Mouse (Mus musculus) CH12.LX (cell line): ENCODE measurements around the gene Rhod. TPM values are rescaled to one million over a fixed set of nuclear protein-coding genes. Genes with fewer than 3 reads are reported as not detected.
A peak's percentile ranks its signal among the peaks of the same experiment; 100 is the strongest.

Experiments used
- DNase-seq: peaks from one replicate; pipeline ENCODE4 v3.0.0-alpha.2; 2013; ENCODE audit errors: extremely low read depth
- H3K27ac ChIP-seq: 2 replicates; pipeline ENCODE4 v1.5.1; 2012; ENCODE audit warnings: low read depth, mild to moderate bottlenecking, control low read depth, moderate library complexity; ENCODE audit not compliant: insufficient read depth
- H3K27me3 ChIP-seq: replicated peaks from 2 replicates; pipeline ENCODE3; 2012; ENCODE audit warnings: inconsistent platforms
- H3K36me3 ChIP-seq, 2 experiments: replicated peaks in 1 of 2; 2 replicates each; pipeline versions ENCODE3 to v1.6.1; 2012; ENCODE audit warnings: inconsistent platforms in 1 of 2, low read length in 1 of 2, mild to moderate bottlenecking in 1 of 2, mixed read lengths in 1 of 2, moderate library complexity in 1 of 2; ENCODE audit not compliant: control insufficient read depth in 1 of 2, insufficient read depth in 1 of 2
- H3K4me1 ChIP-seq, 2 experiments: 2 replicates each; pipeline ENCODE4 v1.6.1; 2012; ENCODE audit warnings: inconsistent platforms in 1 of 2, moderate library complexity in 1 of 2; ENCODE audit not compliant: insufficient read depth in 2 of 2, control insufficient read depth in 1 of 2
- H3K4me2 ChIP-seq: 2 replicates; pipeline ENCODE4 v1.6.1; 2012; ENCODE audit warnings: low read depth, mild to moderate bottlenecking, control low read depth; ENCODE audit not compliant: poor library complexity, insufficient read depth, severe bottlenecking
- H3K4me3 ChIP-seq, 3 experiments: fragments of 150-350 bp in 1 of 3; sonication (generic) in 1 of 3; replicated peaks in 1 of 3; 2 replicates each; pipeline versions ENCODE3 to v1.5.1; 2011 to 2012; ENCODE audit warnings: low read depth in 2 of 3, low read length in 2 of 3, mild to moderate bottlenecking in 2 of 3, moderate library complexity in 2 of 3, control low read depth in 1 of 3, improper control_type of control experiment in 1 of 3, inconsistent platforms in 1 of 3, mixed read lengths in 1 of 3; ENCODE audit not compliant: poor library complexity in 1 of 3
- H3K79me2 ChIP-seq: replicated peaks from 2 replicates; pipeline ENCODE4 v1.6.1; 2012; ENCODE audit warnings: mild to moderate bottlenecking, moderate library complexity; ENCODE audit not compliant: control insufficient read depth, poor library complexity, insufficient read depth, severe bottlenecking; ENCODE audit errors: extremely low read depth
- H3K9ac ChIP-seq: 2 replicates; pipeline ENCODE4 v1.6.1; 2012; ENCODE audit warnings: low read depth, mild to moderate bottlenecking, control low read depth, moderate library complexity; ENCODE audit not compliant: insufficient read depth
- H3K9me3 ChIP-seq: replicated peaks from 2 replicates; pipeline ENCODE3; 2012; ENCODE audit warnings: low read length, inconsistent platforms, mixed read lengths
- BHLHE40 ChIP-seq: IDR thresholded peaks from 2 replicates; pipeline ENCODE4 v1.6.1; 2011; ENCODE audit warnings: mild to moderate bottlenecking, low read depth, low read length, improper control_type of control experiment
- CHD2 ChIP-seq: IDR thresholded peaks from 2 replicates; pipeline ENCODE4 v1.6.1; 2011; ENCODE audit warnings: low read length, improper control_type of control experiment
- CTCF ChIP-seq, 2 experiments: IDR thresholded peaks in 1 of 2; conservative IDR thresholded peaks in 1 of 2; 2 replicates each; pipeline ENCODE4 v1.5.1; 2011 to 2012; ENCODE audit warnings: low read depth in 2 of 2, low read length in 2 of 2, improper control_type of control experiment in 1 of 2, inconsistent platforms in 1 of 2, mild to moderate bottlenecking in 1 of 2, moderate library complexity in 1 of 2
- E2F4 ChIP-seq: IDR thresholded peaks from 2 replicates; pipeline ENCODE4 v1.6.1; 2011; ENCODE audit warnings: low read depth, low read length, improper control_type of control experiment; ENCODE audit not compliant: insufficient replicate concordance
- IRF4 ChIP-seq: IDR thresholded peaks from 2 replicates; pipeline ENCODE4 v1.6.1; 2014; ENCODE audit warnings: low read depth, mild to moderate bottlenecking, inconsistent platforms, low read length, improper control_type of control experiment
- MEF2A ChIP-seq: IDR thresholded peaks from 2 replicates; pipeline ENCODE4 v1.6.1; 2014; ENCODE audit warnings: low read depth, mild to moderate bottlenecking, inconsistent platforms, low read length, improper control_type of control experiment, borderline replicate concordance
- MXI1 ChIP-seq: IDR thresholded peaks from 2 replicates; pipeline ENCODE4 v1.6.1; 2011; ENCODE audit warnings: mild to moderate bottlenecking, low read depth, low read length, improper control_type of control experiment
- NELFE ChIP-seq: IDR thresholded peaks from 2 replicates; pipeline ENCODE4 v1.6.1; 2011; ENCODE audit warnings: low read depth, low read length, improper control_type of control experiment
- PAX5 ChIP-seq: IDR thresholded peaks from 2 replicates; pipeline ENCODE4 v1.6.1; 2012; ENCODE audit warnings: low read length, inconsistent platforms, mixed read lengths
- POLR2A ChIP-seq: IDR thresholded peaks from 2 replicates; pipeline ENCODE4 v1.6.1; 2011; ENCODE audit warnings: low read depth, mild to moderate bottlenecking, improper control_type of control experiment, low read length
- POLR2AphosphoS2 ChIP-seq: IDR thresholded peaks from 2 replicates; pipeline ENCODE4 v1.6.1; 2011; ENCODE audit warnings: low read depth, low read length, improper control_type of control experiment
- SIN3A ChIP-seq: IDR thresholded peaks from 2 replicates; pipeline ENCODE4 v1.6.1; 2012; ENCODE audit warnings: low read length, improper control_type of control experiment, inconsistent platforms
- SMC3 ChIP-seq: IDR thresholded peaks from 2 replicates; pipeline ENCODE4 v1.6.1; 2011; ENCODE audit warnings: low read depth, low read length, improper control_type of control experiment
- UBTF ChIP-seq: IDR thresholded peaks from 2 replicates; pipeline ENCODE4 v1.6.1; 2012; ENCODE audit warnings: low read depth, mild to moderate bottlenecking, inconsistent platforms, low read length, improper control_type of control experiment, moderate library complexity
- ZMIZ1 ChIP-seq: IDR thresholded peaks from 2 replicates; pipeline ENCODE4 v1.6.1; 2012; ENCODE audit warnings: low read depth, mild to moderate bottlenecking, inconsistent platforms, low read length, improper control_type of control experiment
- ZNF384 ChIP-seq: IDR thresholded peaks from 2 replicates; pipeline ENCODE4 v1.6.1; 2012; ENCODE audit warnings: low read depth, low read length, improper control_type of control experiment, inconsistent platforms
- dilution Hi-C: fragments of 300-500 bp; cut with MboI; formaldehyde crosslinking; loops from 2 replicates; pipeline ENCODE4 v1.14.3; 2020; ENCODE audit warnings: low sequenced_read_pairs; ENCODE audit not compliant: extremely low pct_unique_long_range_greater_than_20kb, extremely low pct_ligation_motif_present
- in situ Hi-C: fragments of 300-500 bp; cut with MboI; formaldehyde crosslinking; loops from 3 replicates; pipeline ENCODE4 v1.14.3; 2019; ENCODE audit warnings: low sequenced_read_pairs, low pct_ligation_motif_present, low pct_unique_long_range_greater_than_20kb, mixed read lengths
- polyA plus RNA-seq: library from polyadenylated mRNA; unstranded; fragments of >175 nt; gene quantifications from 2 replicates; pipeline ENCODE4 v1.2.1, GENCODE M21; 2012; ENCODE audit warnings: low read depth; ENCODE audit not compliant: insufficient read length
- total RNA-seq, 2 experiments: library from RNA; depleted of rRNA; stranded (reverse); fragments of 300-350 nt in 1 of 2; fragments of >200 nt in 1 of 2; gene quantifications; 2 replicates each; pipeline ENCODE4 v1.2.3; 2012 to 2014

Gene Rhod
- total and polyA plus RNA-seq, 3 experiments: 14.4 to 20.1 (median 19.3) TPM

DNA sequence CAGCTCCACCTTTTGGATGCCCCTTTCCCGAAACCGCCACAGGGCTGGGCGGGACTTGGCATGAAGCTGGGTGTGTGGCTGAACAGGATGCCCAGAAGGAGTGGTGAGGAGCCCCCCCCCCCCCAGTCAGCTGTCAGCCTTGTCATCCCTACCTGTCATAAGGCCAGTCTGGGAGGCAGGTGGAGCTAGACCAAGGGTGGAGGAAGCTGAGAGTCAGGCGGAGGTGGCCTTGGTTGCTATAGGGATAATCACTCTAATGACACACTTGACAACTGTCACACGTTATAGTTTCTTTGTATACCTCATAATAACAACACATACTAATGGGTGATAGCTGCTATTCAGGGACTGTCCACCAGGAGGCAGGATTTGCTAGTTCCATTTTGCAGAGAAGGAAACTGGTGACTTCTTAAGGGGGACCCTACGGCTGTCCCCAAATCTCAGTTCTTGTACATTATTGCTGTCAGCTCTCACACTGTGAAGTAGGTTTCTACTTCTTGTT lies 1.9 kb upstream of the Rhod start:
- TF ChIP-seq CTCF (conservative IDR thresholded peaks at IDR 0.05 in 1 of 2, IDR thresholded peaks at IDR 0.05 in 1 of 2; ENCODE audit: low read depth in 2 of 2, low read length in 2 of 2) (peak; percentile 76 to 98), SMC3 (peak; percentile 42), PAX5 (no peak)
- no peaks in the 10 kb centered on the region for H3K27me3 ChIP-seq
- H3K79me2 ChIP-seq: no peaks in the 10 kb centered on the region
- H3K4me3 ChIP-seq: no peak overlapping the region
- H3K36me3 ChIP-seq: peaks cover 0 to 26% of the 10 kb centered on the region in 2 experiments
- no peak overlapping the region for H3K27ac ChIP-seq
- no peak overlapping the region for H3K9ac ChIP-seq
- H3K9me3 ChIP-seq: peaks cover 9% of the 10 kb centered on the region
- H3K4me1 ChIP-seq: peaks cover 10 to 38% of the 10 kb centered on the region in 2 experiments
- in situ Hi-C loops (no loop called here), dilution Hi-C loops (no loop called here)
- peak; percentile 60 for DNase-seq
- H3K4me2 ChIP-seq: peak overlapping the region; percentile 94

DNA sequence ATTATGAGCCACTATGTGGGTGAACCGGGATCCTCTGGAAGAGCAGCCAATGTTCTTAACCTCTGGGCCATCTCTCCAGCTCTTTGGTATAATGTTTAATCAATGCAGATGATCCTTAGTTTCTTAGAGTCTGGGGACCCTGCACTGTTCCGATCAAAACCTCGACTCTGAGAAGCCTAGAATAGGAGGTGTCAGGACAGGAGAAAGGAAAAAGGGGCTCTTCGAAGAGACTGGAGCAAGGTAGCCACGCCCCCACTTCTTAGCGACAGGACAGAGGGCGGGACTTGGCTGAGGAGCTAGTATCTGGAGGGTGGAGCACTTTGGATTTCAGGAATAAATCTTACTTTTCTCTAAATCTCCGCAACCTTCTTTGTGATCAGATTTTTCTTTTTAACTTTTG lies 990 bp upstream of the Rhod start:
- peaks cover 10 to 38% of the 10 kb centered on the region in 2 experiments for H3K4me1 ChIP-seq
- H3K9me3 ChIP-seq: peaks cover 18% of the 10 kb centered on the region
- peaks cover 0 to 28% of the 10 kb centered on the region in 2 experiments for H3K36me3 ChIP-seq
- TF ChIP-seq POLR2A (0 out of 2 replicates have a peak, but pooled peaks have one; percentile 24), E2F4 (no peak), ZMIZ1 (no peak), CHD2 (no peak), CTCF (conservative IDR thresholded peaks at IDR 0.05 in 1 of 2, IDR thresholded peaks at IDR 0.05 in 1 of 2; ENCODE audit: low read depth in 2 of 2, low read length in 2 of 2) (no peak), MXI1 (peak; percentile 44; the same call in 1 of the 2 replicates), ZNF384 (no peak), SIN3A (peak; percentile 54; the same call in 1 of the 2 replicates)
- in situ Hi-C loops (no loop called here), dilution Hi-C loops (no loop called here)
- peak overlapping the region; percentile 73 to 89 (median 84) for H3K4me3 ChIP-seq
- DNase-seq: peak; percentile 51
- H3K79me2 ChIP-seq: no peaks in the 10 kb centered on the region
- peak overlapping the region; percentile 68 for H3K9ac ChIP-seq
- H3K27ac ChIP-seq: no peak overlapping the region
- H3K27me3 ChIP-seq: no peaks in the 10 kb centered on the region
- H3K4me2 ChIP-seq: peak overlapping the region; percentile 94

DNA sequence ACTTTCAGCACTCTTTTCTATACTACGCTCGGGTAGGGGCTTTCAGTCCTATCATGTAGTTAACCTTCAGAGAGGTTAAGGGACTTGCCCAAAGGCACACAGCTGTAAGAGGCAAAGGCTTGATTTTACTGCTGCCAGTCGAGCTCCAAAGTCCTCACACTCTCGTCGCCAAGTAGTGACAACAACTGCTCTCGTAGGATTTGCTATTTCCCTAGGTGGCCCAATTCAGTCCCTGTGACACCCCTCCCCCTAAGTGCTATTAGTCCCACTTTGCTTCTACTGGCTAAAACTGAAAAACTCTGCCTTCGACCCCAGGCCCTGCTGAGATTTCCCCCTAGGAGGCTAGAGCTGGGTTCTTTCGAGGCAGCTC lies 456 bp downstream of the Rhod start:
- Histone ChIP-seq H3K9me3 (peaks cover 20% of the 10 kb centered on the region), H3K4me1 (peaks cover 10 to 38% of the 10 kb centered on the region in 2 experiments), H3K79me2 (no peaks in the 10 kb centered on the region), H3K27ac (peak overlapping the region; percentile 51; the same call in 1 of the 2 replicates), H3K4me3 (peak overlapping the region; percentile 39 to 84 (median 73)), H3K4me2 (peak overlapping the region; percentile 94), H3K36me3 (peaks cover 0 to 26% of the 10 kb centered on the region in 2 experiments), H3K9ac (peak overlapping the region; percentile 68; the same call in 1 of the 2 replicates), H3K27me3 (no peaks in the 10 kb centered on the region)
- DNase-seq: peak; percentile 53
- dilution Hi-C loops (no loop called here), in situ Hi-C loops (no loop called here)
- no peak for TF ChIP-seq POLR2AphosphoS2
- TF ChIP-seq MEF2A: 0 out of 2 replicates have a peak, but pooled peaks have one; percentile 10
- TF ChIP-seq IRF4: 0 out of 2 replicates have a peak, but pooled peaks have one; percentile 9
- no peak for TF ChIP-seq NELFE
- 0 out of 2 replicates have a peak, but pooled peaks have one; percentile 22 for TF ChIP-seq BHLHE40
- peak; percentile 36; the same call in 1 of the 2 replicates for TF ChIP-seq UBTF
